ENCODE assay signal across 28 mouse cellular contexts in genomic region chr2:106458003-106458402, GRCm38 (mm10).
DNase-seq lines count a peak whose midpoint lies in the region; ATAC-seq and TF ChIP-seq lines count a peak whose summit lies in the region.
"Had no signal": no experiment of that assay in that cellular context is flagged by ENCODE, and none has a peak within 500 bp of the region (broad histone marks: within the 10 kb centered on the region; RNA-seq: fewer than 3 reads in every experiment).

No protein-coding gene starts in this region.

- TF ChIP-seq EP300 in stomach, postnatal 0 days (optimal IDR thresholded peaks at IDR 0.05), result no peak

- 27% methylated on average over 5 of the region's 5 CpGs for WGBS in stomach, embryonic 14.5 days
- 29% methylated on average over 5 of the region's 5 CpGs for WGBS in stomach, postnatal 0 days
- WGBS in embryonic facial prominence, embryonic 11.5 days, result 59% methylated on average over 5 of the region's 5 CpGs
- WGBS in limb, embryonic 10.5 days, result 31% methylated on average over 5 of the region's 5 CpGs

- H3K9ac ChIP-seq in stomach, embryonic 14.5 days (replicated peaks; ENCODE audit: low read depth, low read length), result no peak overlapping the region
- H3K9ac ChIP-seq in stomach, postnatal 0 days (ENCODE audit: low read length), result no peak overlapping the region
- H3K9ac ChIP-seq in embryonic facial prominence, embryonic 11.5 days (replicated peaks; ENCODE audit: low read length), result no peak overlapping the region
- H3K9ac ChIP-seq: limb, embryonic 13.5 days; liver, embryonic 12.5 days; neural tube, embryonic 15.5 days had no signal

- H3K9me3 ChIP-seq in stomach, embryonic 14.5 days (ENCODE audit: control insufficient read depth, low read depth, low read length), result no peaks in the 10 kb centered on the region
- no peaks in the 10 kb centered on the region for H3K9me3 ChIP-seq in stomach, postnatal 0 days (ENCODE audit: control insufficient read depth, low read length)
- H3K9me3 ChIP-seq in embryonic facial prominence, embryonic 11.5 days (replicated peaks; ENCODE audit: control insufficient read depth, low read length), result no peaks in the 10 kb centered on the region
- no peaks in the 10 kb centered on the region for H3K9me3 ChIP-seq in limb, embryonic 10.5 days (replicated peaks)
- H3K9me3 ChIP-seq: forebrain, embryonic 10.5 days; limb, embryonic 13.5 days; liver, embryonic 12.5 days; neural tube, embryonic 15.5 days had no signal

- H3K27ac ChIP-seq in stomach, embryonic 14.5 days (ENCODE audit: low read length), result no peak overlapping the region
- H3K27ac ChIP-seq in stomach, postnatal 0 days (replicated peaks), result no peak overlapping the region
- H3K27ac ChIP-seq in embryonic facial prominence, embryonic 11.5 days (replicated peaks; ENCODE audit: low read depth, low read length), result no peak overlapping the region
- H3K27ac ChIP-seq in limb, embryonic 10.5 days, result peak overlapping the region; percentile 36; the same call in 1 of the 2 replicates
- H3K27ac ChIP-seq: forebrain, embryonic 10.5 days; heart, adult 2 months; limb, embryonic 13.5 days; liver, embryonic 12.5 days; neural tube, embryonic 15.5 days had no signal

- H3K4me1 ChIP-seq in stomach, embryonic 14.5 days (ENCODE audit: control insufficient read depth, insufficient read depth, low read length), result no peaks in the 10 kb centered on the region
- no peaks in the 10 kb centered on the region for H3K4me1 ChIP-seq in stomach, postnatal 0 days (replicated peaks; ENCODE audit: control insufficient read depth, insufficient read depth)
- no peaks in the 10 kb centered on the region; the same call in 1 of the 2 replicates for H3K4me1 ChIP-seq in embryonic facial prominence, embryonic 11.5 days (ENCODE audit: control insufficient read depth, insufficient read depth, low read length)
- H3K4me1 ChIP-seq in limb, embryonic 10.5 days, result peaks cover 33% of the 10 kb centered on the region
- H3K4me1 ChIP-seq: liver, embryonic 12.5 days; neural tube, embryonic 15.5 days had no signal

- H3K4me3 ChIP-seq in stomach, embryonic 14.5 days (ENCODE audit: low read depth, low read length), result no peak overlapping the region
- H3K4me3 ChIP-seq in stomach, postnatal 0 days (ENCODE audit: low read depth, low read length), result no peak overlapping the region
- no peak overlapping the region for H3K4me3 ChIP-seq in embryonic facial prominence, embryonic 11.5 days (ENCODE audit: low read depth, low read length)
- H3K4me3 ChIP-seq in limb, embryonic 10.5 days, result no peak overlapping the region
- H3K4me3 ChIP-seq: forebrain, embryonic 10.5 days; heart, adult 2 months; limb, embryonic 13.5 days; liver, embryonic 12.5 days; neural tube, embryonic 15.5 days had no signal

- no peak for DNase-seq in stomach, postnatal 0 days (ENCODE audit: low spot score)
- peak; percentile 49 for DNase-seq in embryonic facial prominence, embryonic 11.5 days (ENCODE audit: low spot score)
- peak; percentile 37 for DNase-seq in limb, embryonic 10.5 days (ENCODE audit: low spot score)
- DNase-seq in yolk sac, embryonic 10.5 days (ENCODE audit: low spot score), result peak; percentile 38
- no peak for DNase-seq in left cerebral cortex, adult 9 months (ENCODE audit: low spot score in 2 of 2)
- DNase-seq in kidney, postnatal 14 days, result no peak
- DNase-seq: adrenal gland, postnatal 10 days; B cell, adult 2 months; cerebellum, adult 2 months; gastrocnemius, postnatal 25 days; heart, adult 2 months; kidney, adult 8-10 months; kidney, postnatal 10 days; lung, adult 18-20 months; lung, postnatal 10 days; right cerebral cortex, postnatal 14 days; spleen, adult 18-20 months; thymus, adult 2 months had no signal

- no peaks in the 10 kb centered on the region for H3K27me3 ChIP-seq in stomach, embryonic 14.5 days (ENCODE audit: control insufficient read depth, insufficient read depth, low read length)
- no peaks in the 10 kb centered on the region for H3K27me3 ChIP-seq in stomach, postnatal 0 days (ENCODE audit: control insufficient read depth, insufficient read depth, low read length)
- H3K27me3 ChIP-seq in embryonic facial prominence, embryonic 11.5 days (ENCODE audit: control insufficient read depth, insufficient read depth, low read length), result no peaks in the 10 kb centered on the region
- H3K27me3 ChIP-seq in limb, embryonic 10.5 days (ENCODE audit: low read depth, poor library complexity, severe bottlenecking), result no peaks in the 10 kb centered on the region
- H3K27me3 ChIP-seq: CH12.LX; limb, embryonic 13.5 days; liver, embryonic 12.5 days; neural tube, embryonic 15.5 days had no signal

- TF ChIP-seq CTCF in stomach, postnatal 0 days (IDR thresholded peaks at IDR 0.05; ENCODE audit: low read depth), result no peak

- H3K36me3 ChIP-seq in stomach, embryonic 14.5 days (ENCODE audit: control insufficient read depth, insufficient read depth, low read length), result no peaks in the 10 kb centered on the region
- H3K36me3 ChIP-seq in stomach, postnatal 0 days (ENCODE audit: control insufficient read depth, insufficient read depth, low read length), result no peaks in the 10 kb centered on the region
- no peaks in the 10 kb centered on the region for H3K36me3 ChIP-seq in embryonic facial prominence, embryonic 11.5 days (replicated peaks; ENCODE audit: control insufficient read depth, insufficient read depth, low read depth, low read length)
- H3K36me3 ChIP-seq in limb, embryonic 10.5 days, result no peaks in the 10 kb centered on the region
- H3K36me3 ChIP-seq: forebrain, embryonic 10.5 days; G1E; limb, embryonic 13.5 days; liver, embryonic 12.5 days; neural tube, embryonic 15.5 days had no signal

- peak; percentile 88; the same call in 1 of the 2 replicates for ATAC-seq in stomach, embryonic 14.5 days (ENCODE audit: insufficient number of reproducible peaks, insufficient read depth, low FRiP score, low read depth)
- ATAC-seq in stomach, postnatal 0 days (ENCODE audit: low FRiP score, low TSS enrichment), result no peak
- no peak for ATAC-seq in embryonic facial prominence, embryonic 11.5 days (replicated peaks; ENCODE audit: insufficient number of reproducible peaks, low FRiP score, low TSS enrichment, low read depth)
- no peak for ATAC-seq in erythroblast, adult 5-6 weeks (replicated peaks; ENCODE audit: low FRiP score, poor library complexity, severe bottlenecking)
- ATAC-seq: forebrain, embryonic 16.5 days; liver, embryonic 12.5 days had no signal

- H3K4me2 ChIP-seq in stomach, embryonic 14.5 days (replicated peaks; ENCODE audit: low read depth, low read length), result no peak overlapping the region
- H3K4me2 ChIP-seq in stomach, postnatal 0 days (replicated peaks; ENCODE audit: low read depth), result no peak overlapping the region
- no peak overlapping the region for H3K4me2 ChIP-seq in embryonic facial prominence, embryonic 11.5 days (ENCODE audit: low read depth, low read length)
- H3K4me2 ChIP-seq: limb, embryonic 13.5 days; liver, embryonic 12.5 days; midbrain, embryonic 11.5 days; neural tube, embryonic 15.5 days had no signal

Comparison
In these comparisons a context has a peak if more than half of its experiments do, and no peak if none do; other contexts are left out.
1. DNase-seq: peak in embryonic facial prominence, embryonic 11.5 days (single experiment), limb, embryonic 10.5 days (single experiment) and yolk sac, embryonic 10.5 days (single experiment); none in stomach, postnatal 0 days (single experiment), left cerebral cortex, adult 9 months (0 of 2) and kidney, postnatal 14 days (single experiment).